Mouse (Mus musculus) intestine, postnatal 0 days (tissue): ENCODE results near the gene Fxyd3. TPM values are rescaled to one million over a fixed set of nuclear protein-coding genes. Genes with fewer than 3 reads are reported as not detected.

Source experiments
- ATAC-seq: fragments of 200-750 bp; cut with Nextera tagmentation; 2 replicates; pipeline ENCODE4 v1.8.0; 2017; ENCODE audit warnings: mild to moderate bottlenecking, moderate TSS enrichment, moderate library complexity
- H3K27ac ChIP-seq: fragments of 300-500 bp; sonication (generic); 2 replicates; pipeline ENCODE4 v1.5.1; 2014; ENCODE audit warnings: mild to moderate bottlenecking, low read depth, low read length, moderate library complexity
- H3K27me3 ChIP-seq: fragments of 300-500 bp; sonication (generic); replicated peaks from 2 replicates; pipeline ENCODE4 v1.6.1; 2014; ENCODE audit warnings: low read length, mixed read lengths; ENCODE audit not compliant: control insufficient read depth, insufficient read depth
- H3K36me3 ChIP-seq: fragments of 300-500 bp; sonication (generic); 2 replicates; pipeline ENCODE4 v1.6.1; 2014; ENCODE audit warnings: mild to moderate bottlenecking, moderate library complexity; ENCODE audit not compliant: control insufficient read depth, insufficient read depth
- H3K4me1 ChIP-seq: fragments of 300-500 bp; sonication (generic); replicated peaks from 2 replicates; pipeline ENCODE4 v1.6.1; 2014; ENCODE audit warnings: antibody characterized with exemption, low read length, mixed read lengths; ENCODE audit not compliant: control insufficient read depth, insufficient read depth
- H3K4me2 ChIP-seq: fragments of 300-500 bp; sonication (generic); replicated peaks from 2 replicates; pipeline ENCODE4 v1.6.1; 2014; ENCODE audit warnings: low read depth, mild to moderate bottlenecking, moderate library complexity
- H3K4me3 ChIP-seq: fragments of 300-500 bp; sonication (generic); 2 replicates; pipeline ENCODE4 v1.5.1; 2014; ENCODE audit warnings: low read depth, low read length
- H3K9ac ChIP-seq: fragments of 300-500 bp; sonication (generic); 2 replicates; pipeline ENCODE4 v1.6.1; 2014; ENCODE audit warnings: mild to moderate bottlenecking, low read depth, low read length
- H3K9me3 ChIP-seq: fragments of 300-500 bp; sonication (generic); 2 replicates; pipeline ENCODE4 v1.6.1; 2016; ENCODE audit warnings: mixed run types; ENCODE audit not compliant: control insufficient read depth
- CTCF ChIP-seq: sonication (generic); IDR thresholded peaks from 2 replicates; pipeline ENCODE4 v1.5.1; 2016; ENCODE audit warnings: low read depth, mild to moderate bottlenecking, control low read depth, antibody characterized with exemption, moderate library complexity
- WGBS: fragments of 180-500 bp; shearing (Covaris S2); extraction: QIAGEN DNeasy Blood & Tissue Kit; methylation state at CpG from one replicate; pipeline ENCODE4 v1.1.7; 2014; 5-methylcytosine and 5-hydroxymethylcytosine counted together
- polyA plus RNA-seq: library from polyadenylated mRNA; unstranded; fragments of >200 nt; fragmentation: Nextera tagmentation; extraction: Ambion mirVana; gene quantifications from 2 replicates; pipeline ENCODE4 v1.2.1, GENCODE M21; 2015

Gene Fxyd3
- polyA plus RNA-seq, 1 experiment from 2014 or later, result 48.0 TPM

DNA sequence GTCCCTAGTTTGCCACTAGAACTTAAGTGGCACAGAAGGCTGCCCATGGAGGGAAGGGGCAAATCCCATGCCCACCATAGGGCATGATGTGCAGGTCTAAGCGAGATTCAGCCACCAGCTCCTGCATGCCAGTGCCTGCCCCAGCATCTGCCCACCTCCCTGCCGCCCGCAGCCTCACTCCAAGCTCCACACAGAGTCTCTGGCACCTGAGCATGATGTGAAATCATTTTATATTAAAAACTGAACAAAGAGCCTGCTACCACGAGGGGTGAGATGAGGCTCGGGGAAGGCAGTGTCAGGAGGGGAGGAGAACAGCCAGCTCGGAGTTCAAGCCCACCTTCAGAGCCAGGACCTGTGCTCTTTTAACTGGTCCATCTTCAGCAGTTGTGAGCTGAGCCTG lies 6.2 kb downstream of the Fxyd3 start:
- Histone ChIP-seq H3K27me3 (no peaks in the 10 kb centered on the region), H3K9ac (no peak overlapping the region), H3K4me2 (no peak overlapping the region), H3K4me3 (no peak overlapping the region), H3K4me1 (no peaks in the 10 kb centered on the region; the same call in 1 of the 2 replicates), H3K36me3 (no peaks in the 10 kb centered on the region), H3K27ac (no peak overlapping the region), H3K9me3 (no peaks in the 10 kb centered on the region)
- no peak for ATAC-seq
- no peak for TF ChIP-seq CTCF
- WGBS, result 85% methylated on average over 6 of the region's 6 CpGs

DNA sequence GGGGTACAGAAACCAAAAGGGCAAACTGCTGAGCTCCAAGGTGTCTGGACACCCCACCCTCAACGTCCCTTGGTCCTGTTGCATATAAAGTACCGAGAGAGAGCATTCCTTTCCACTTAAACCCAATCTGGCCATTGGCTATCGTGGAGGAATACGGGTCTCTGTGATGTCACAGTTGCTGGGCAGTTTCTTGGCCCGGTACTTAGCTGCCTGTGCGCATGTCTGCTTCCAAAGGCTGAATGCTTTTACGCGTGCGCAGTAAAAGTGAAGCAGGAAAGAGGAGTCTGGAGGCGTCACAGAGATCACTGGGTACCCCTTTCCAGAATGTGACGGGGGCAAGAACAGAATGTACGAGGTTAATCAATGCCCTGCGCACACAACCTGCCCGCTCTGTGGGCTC lies 7.0 kb downstream of the Fxyd3 start:
- WGBS, result 87% methylated on average over 14 of the region's 14 CpGs
- no peak overlapping the region for H3K9ac ChIP-seq
- no peaks in the 10 kb centered on the region for H3K36me3 ChIP-seq

DNA sequence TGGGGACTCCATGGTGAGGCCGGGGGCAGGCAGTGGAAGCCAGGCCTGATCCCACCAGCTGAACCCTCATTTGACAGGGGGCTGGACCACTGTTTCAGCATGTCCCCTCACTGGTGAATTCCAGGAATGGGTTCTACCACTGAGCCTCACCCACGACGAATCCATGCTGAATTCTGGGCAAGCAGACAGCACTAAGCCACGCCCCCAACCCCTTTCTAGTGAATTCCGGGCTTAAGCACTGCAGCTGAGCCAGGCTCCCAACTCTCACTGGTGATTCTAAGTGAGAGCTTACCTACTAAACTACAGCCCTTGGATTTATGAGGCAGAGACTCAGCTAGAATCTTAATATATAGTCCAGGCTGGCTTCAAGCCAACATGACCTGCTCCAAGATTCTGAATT lies 8.7 kb downstream of the Fxyd3 start:
- H3K4me2 ChIP-seq, result no peak overlapping the region
- TF ChIP-seq CTCF, result no peak
- H3K36me3 ChIP-seq, result no peaks in the 10 kb centered on the region
- H3K4me3 ChIP-seq, result no peak overlapping the region
- H3K4me1 ChIP-seq, result no peaks in the 10 kb centered on the region; the same call in 1 of the 2 replicates
- 41% methylated on average over 5 of the region's 5 CpGs for WGBS
- no peaks in the 10 kb centered on the region for H3K27me3 ChIP-seq
- no peak overlapping the region for H3K9ac ChIP-seq
- H3K9me3 ChIP-seq, result no peaks in the 10 kb centered on the region
- no peak overlapping the region for H3K27ac ChIP-seq
- ATAC-seq, result no peak

More for the DNA sequence above, 7.0 kb downstream of the Fxyd3 start:
- H3K4me3 ChIP-seq, result no peak overlapping the region
- no peak for ATAC-seq
- no peaks in the 10 kb centered on the region for H3K9me3 ChIP-seq
- H3K27me3 ChIP-seq, result no peaks in the 10 kb centered on the region
- no peak overlapping the region for H3K27ac ChIP-seq
- TF ChIP-seq CTCF, result no peak
- H3K4me1 ChIP-seq, result no peaks in the 10 kb centered on the region; the same call in 1 of the 2 replicates
- no peak overlapping the region for H3K4me2 ChIP-seq

DNA sequence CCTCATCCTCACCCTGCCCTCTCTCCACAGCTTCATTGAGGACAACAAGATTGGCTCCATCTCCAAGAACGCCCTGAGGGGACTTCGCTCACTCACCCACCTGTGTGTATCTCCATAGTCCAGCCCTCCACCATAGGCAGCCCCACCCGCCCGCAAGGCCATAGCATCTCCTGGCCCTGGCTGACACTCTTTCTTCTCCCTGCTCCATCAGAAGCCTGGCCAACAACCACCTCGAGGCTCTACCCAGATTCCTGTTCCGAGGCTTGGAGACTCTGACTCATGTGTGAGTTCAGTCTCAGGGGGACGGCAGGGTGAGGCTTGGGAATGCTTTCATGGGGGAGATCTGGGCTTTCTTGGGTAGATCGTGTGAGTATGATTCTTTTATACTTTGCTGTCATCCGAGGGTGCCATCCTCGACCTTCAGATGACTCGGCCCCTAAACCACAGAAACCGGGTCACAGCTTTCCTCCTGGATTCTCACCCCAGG lies 13.4 kb downstream of the Fxyd3 start:
- Histone ChIP-seq H3K36me3 (no peaks in the 10 kb centered on the region), H3K27ac (no peak overlapping the region), H3K9ac (no peak overlapping the region), H3K4me3 (no peak overlapping the region), H3K9me3 (no peaks in the 10 kb centered on the region), H3K4me2 (no peak overlapping the region), H3K4me1 (no peaks in the 10 kb centered on the region), H3K27me3 (no peaks in the 10 kb centered on the region)
- TF ChIP-seq CTCF, result no peak
- WGBS, result 85% methylated on average over 12 of the region's 12 CpGs
- ATAC-seq, result no peak

DNA sequence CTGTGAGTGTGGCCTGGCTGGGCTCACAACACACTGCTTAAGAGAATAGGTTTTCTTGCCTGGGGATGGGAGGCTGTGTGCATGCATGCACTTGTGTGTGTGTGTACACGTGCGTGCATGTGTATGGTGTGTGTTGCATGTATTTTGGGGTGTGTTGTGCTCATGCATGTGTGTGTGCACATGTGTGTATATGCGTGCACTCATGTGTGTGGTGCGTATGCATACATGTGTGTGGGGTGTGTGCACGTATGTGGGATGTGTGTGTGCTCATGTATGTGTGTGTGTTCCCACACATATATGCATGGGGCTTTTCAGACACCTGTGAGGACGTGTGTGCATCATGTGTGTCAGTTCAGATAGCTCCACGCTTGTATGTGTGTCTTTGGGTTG lies 15.9 kb downstream of the Fxyd3 start:
- TF ChIP-seq CTCF, result no peak
- no peaks in the 10 kb centered on the region for H3K27me3 ChIP-seq
- no peaks in the 10 kb centered on the region for H3K4me1 ChIP-seq
- H3K27ac ChIP-seq, result no peak overlapping the region
- H3K9me3 ChIP-seq, result no peaks in the 10 kb centered on the region
- no peak overlapping the region for H3K4me2 ChIP-seq
- WGBS, result 91% methylated on average over 7 of the region's 7 CpGs
- no peak overlapping the region for H3K9ac ChIP-seq
- no peak for ATAC-seq
- no peak overlapping the region for H3K4me3 ChIP-seq
- H3K36me3 ChIP-seq, result no peaks in the 10 kb centered on the region

DNA sequence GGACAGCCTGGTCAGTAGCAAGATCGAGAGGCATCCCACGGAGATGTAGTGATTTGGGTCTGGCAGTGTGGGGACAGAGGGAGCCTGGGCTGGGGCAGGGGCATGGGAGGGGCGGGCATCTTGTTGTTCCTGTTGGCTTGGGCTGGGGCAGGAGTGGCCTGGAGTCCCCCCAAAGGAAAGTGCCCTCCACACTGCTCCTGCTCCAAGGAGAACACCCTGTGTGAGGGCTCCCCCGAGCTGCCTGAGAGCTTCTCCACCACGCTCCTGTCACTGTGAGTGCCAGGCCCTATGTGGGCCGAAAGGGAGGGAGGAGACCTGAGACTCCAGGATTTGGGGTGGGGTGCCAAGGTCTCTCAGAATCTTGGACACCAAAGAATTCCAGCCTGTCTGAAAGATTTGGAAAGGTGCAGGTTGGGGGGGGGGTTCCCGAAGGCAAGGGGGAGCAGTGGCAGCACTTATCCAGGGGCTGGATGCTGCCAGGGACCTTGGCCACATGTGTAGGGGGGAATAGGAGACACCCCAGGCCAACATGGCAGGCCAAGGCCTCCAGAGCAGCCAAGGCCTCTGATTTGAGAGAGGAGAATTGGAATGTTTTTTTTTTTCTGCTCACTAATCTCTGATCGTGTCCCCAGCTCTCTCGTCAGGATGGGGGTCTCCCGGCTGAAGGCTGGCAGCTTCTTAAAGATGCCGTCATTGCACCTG lies 16.4 kb downstream of the Fxyd3 start:
- Histone ChIP-seq H3K27me3 (no peaks in the 10 kb centered on the region), H3K9ac (no peak overlapping the region), H3K9me3 (no peaks in the 10 kb centered on the region), H3K4me3 (no peak overlapping the region), H3K27ac (no peak overlapping the region), H3K36me3 (no peaks in the 10 kb centered on the region), H3K4me2 (no peak overlapping the region), H3K4me1 (no peaks in the 10 kb centered on the region)
- 81% methylated on average over 11 of the region's 11 CpGs for WGBS
- no peak for ATAC-seq
- no peak for TF ChIP-seq CTCF
